Mouse (Mus musculus) kidney, postnatal 10 days (tissue): ENCODE results near the gene Elobl.
"Not testable (repeated sequence)": the region's sequence is repeated elsewhere in the genome, so short reads cannot be mapped to it uniquely, and the experiment has no call there.

Experiments used
- DNase-seq: peaks from one replicate; pipeline ENCODE4 v3.0.0; 2021; ENCODE audit warnings: mixed read lengths

Gene Elobl

GRCm38 (mm10) chr11:88966881-88967361 is at the start of gene Elobl:
Gene Elobl (minus strand): TSS chr11:88966931.
- DNase-seq = no peak

GRCm38 (mm10) chr11:89012241-89012640 is 45.5 kb upstream of the Elobl start:
- DNase-seq = peak; percentile 9

GRCm38 (mm10) chr11:89009496-89009895 is 42.8 kb upstream of the Elobl start:
- no peak for DNase-seq

GRCm38 (mm10) chr11:89009066-89009465 is 42.3 kb upstream of the Elobl start:
- DNase-seq = no peak

- no peak for DNase-seq
These were observed 40.9 kb upstream of the Elobl start for GRCm38 (mm10) chr11:89007582-89007981.

GRCm38 (mm10) chr11:89006404-89006803 is 39.7 kb upstream of the Elobl start:
- no peak for DNase-seq

- no peak for DNase-seq
These were observed 38.7 kb upstream of the Elobl start for GRCm38 (mm10) chr11:89005473-89005872.

- peak; percentile 32 for DNase-seq
These were observed 37.0 kb upstream of the Elobl start for GRCm38 (mm10) chr11:89003726-89004125.

GRCm38 (mm10) chr11:89003078-89003477 is 36.3 kb upstream of the Elobl start:
- no peak for DNase-seq

GRCm38 (mm10) chr11:89002621-89003020 is 35.9 kb upstream of the Elobl start:
- no peak for DNase-seq

GRCm38 (mm10) chr11:89002068-89002467 is 35.3 kb upstream of the Elobl start:
- no peak for DNase-seq

- no peak for DNase-seq
These were observed 34.8 kb upstream of the Elobl start for GRCm38 (mm10) chr11:89001569-89001968.

GRCm38 (mm10) chr11:89000527-89000819 is 33.7 kb upstream of the Elobl start:
- no peak for DNase-seq

- peak; percentile 22 for DNase-seq
These were observed 33.2 kb upstream of the Elobl start for GRCm38 (mm10) chr11:88999723-89000526.

- peak; percentile 97 for DNase-seq
These were observed 32.4 kb upstream of the Elobl start, which contains the start of gene Trim25 for GRCm38 (mm10) chr11:88998974-88999722. Gene Trim25 (plus strand): TSS chr11:88999376.

- DNase-seq = no peak
These were observed 31.7 kb upstream of the Elobl start for GRCm38 (mm10) chr11:88998406-88998805.

- not testable (repeated sequence) for DNase-seq
These were observed 30.6 kb upstream of the Elobl start for GRCm38 (mm10) chr11:88997343-88997742.

- DNase-seq = peak; percentile 42
These were observed 29.7 kb upstream of the Elobl start for GRCm38 (mm10) chr11:88996427-88996826.

- no peak for DNase-seq
These were observed 28.9 kb upstream of the Elobl start for GRCm38 (mm10) chr11:88995616-88996015.

- DNase-seq = no peak
These were observed 27.8 kb upstream of the Elobl start for GRCm38 (mm10) chr11:88994492-88994891.

- peak; percentile 80 for DNase-seq
These were observed 26.9 kb upstream of the Elobl start for GRCm38 (mm10) chr11:88993625-88994024.

GRCm38 (mm10) chr11:88993186-88993585 is 26.5 kb upstream of the Elobl start:
- no peak for DNase-seq

- DNase-seq = no peak
These were observed 22.8 kb upstream of the Elobl start for GRCm38 (mm10) chr11:88989530-88989929.

- DNase-seq = no peak
These were observed 22.2 kb upstream of the Elobl start for GRCm38 (mm10) chr11:88988956-88989355.
